Mouse (Mus musculus) stomach, postnatal 0 days (tissue): Measurements from ENCODE around the gene Evc. TPM values are rescaled to one million over a fixed set of nuclear protein-coding genes. Genes with fewer than 3 reads are reported as not detected.
A peak's percentile ranks its signal among the peaks of the same experiment; 100 is the strongest.

Source experiments
- ATAC-seq: fragments of 200-750 bp; cut with Nextera tagmentation; 2 replicates; pipeline ENCODE4 v1.8.0; 2017; ENCODE audit not compliant: low FRiP score, low TSS enrichment
- DNase-seq: peaks from one replicate; pipeline ENCODE4 v3.0.0-alpha.2; 2016; ENCODE audit warnings: low spot score
- H3K27ac ChIP-seq: fragments of 300-500 bp; sonication (generic); replicated peaks from 2 replicates; pipeline ENCODE4 v1.5.1; 2014; ENCODE audit warnings: mild to moderate bottlenecking, control low read depth
- H3K27me3 ChIP-seq: fragments of 300-500 bp; sonication (generic); 2 replicates; pipeline ENCODE4 v1.6.1; 2014; ENCODE audit warnings: low read length; ENCODE audit not compliant: control insufficient read depth, insufficient read depth
- H3K36me3 ChIP-seq: fragments of 300-500 bp; sonication (generic); 2 replicates; pipeline ENCODE4 v1.6.1; 2014; ENCODE audit warnings: low read length, mixed read lengths; ENCODE audit not compliant: control insufficient read depth, insufficient read depth
- H3K4me1 ChIP-seq: fragments of 300-500 bp; sonication (generic); replicated peaks from 2 replicates; pipeline ENCODE4 v1.6.1; 2014; ENCODE audit warnings: antibody characterized with exemption; ENCODE audit not compliant: control insufficient read depth, insufficient read depth
- H3K4me2 ChIP-seq: fragments of 300-500 bp; sonication (generic); replicated peaks from 2 replicates; pipeline ENCODE4 v1.6.1; 2014; ENCODE audit warnings: low read depth, mild to moderate bottlenecking, control low read depth, moderate library complexity
- H3K4me3 ChIP-seq: fragments of 300-500 bp; sonication (generic); 2 replicates; pipeline ENCODE4 v1.5.1; 2014; ENCODE audit warnings: low read depth, low read length, control low read depth
- H3K9ac ChIP-seq: fragments of 300-500 bp; sonication (generic); 2 replicates; pipeline ENCODE4 v1.6.1; 2014; ENCODE audit warnings: mild to moderate bottlenecking, low read length, control low read depth, mixed read lengths
- H3K9me3 ChIP-seq: fragments of 300-500 bp; sonication (generic); 2 replicates; pipeline ENCODE4 v1.6.1; 2016; ENCODE audit warnings: low read length; ENCODE audit not compliant: control insufficient read depth
- CTCF ChIP-seq: IDR thresholded peaks from 2 replicates; pipeline ENCODE4 v1.5.1; 2016; ENCODE audit warnings: antibody characterized with exemption, low read depth, mild to moderate bottlenecking, moderate library complexity
- EP300 ChIP-seq: optimal IDR thresholded peaks from 2 replicates; pipeline ENCODE3; 2016; ENCODE audit warnings: antibody characterized with exemption
- WGBS: fragments of 180-500 bp; shearing (Covaris S2); extraction: QIAGEN DNeasy Blood & Tissue Kit; methylation state at CpG from one replicate; pipeline ENCODE4 v1.1.7; 2014; 5-methylcytosine and 5-hydroxymethylcytosine counted together
- polyA plus RNA-seq: library from polyadenylated mRNA; unstranded; fragments of >200 nt; fragmentation: Nextera tagmentation; extraction: Ambion mirVana; gene quantifications from 2 replicates; pipeline ENCODE4 v1.2.1, GENCODE M21; 2015

Evc gene
- polyA plus RNA-seq, 1 experiment from 2014 or later: 3.8 TPM

- H3K9ac ChIP-seq: no peak overlapping the region
- no peak overlapping the region for H3K4me3 ChIP-seq
- TF ChIP-seq EP300: no peak
- no peak for TF ChIP-seq CTCF
- peaks cover 27% of the 10 kb centered on the region for H3K27me3 ChIP-seq
- H3K36me3 ChIP-seq: no peaks in the 10 kb centered on the region
- ATAC-seq (no peak), DNase-seq (peak; percentile 61)
- no peak overlapping the region for H3K27ac ChIP-seq
- H3K4me2 ChIP-seq: no peak overlapping the region
- WGBS: 5% methylated on average over 5 of the region's 5 CpGs
- no peaks in the 10 kb centered on the region for H3K4me1 ChIP-seq
- no peaks in the 10 kb centered on the region for H3K9me3 ChIP-seq
Observed at GRCm38 (mm10) chr5:37240550-37240949, 96.1 kb downstream of the Evc start.

Other genes with a start within 250 kb of the Evc start
- 6.8 and 8.5 TPM in 2 replicates for gene Crmp1, start 95.0 kb downstream of the Evc start, polyA plus RNA-seq
- 4.0 and 4.2 TPM in 2 replicates for gene Evc2, start 1.6 kb upstream of the Evc start, polyA plus RNA-seq